Mouse (Mus musculus): ENCODE measurements around the gene Efr3b. TPM values are rescaled to one million over a fixed set of nuclear protein-coding genes. Genes with fewer than 3 reads are reported as not detected.

Efr3b gene
- under 1 TPM; 0.04 to 0.05 TPM for polyA plus RNA-seq (2012; fragmentation: generic; extraction: Trizol)

GRCm38 (mm10) chr12:4038061-4039041 is at the start of gene Efr3b:
Gene Efr3b (minus strand): TSS chr12:4038915.

GRCm38 (mm10) chr12:4082132-4083001 is 43.7 kb upstream of the Efr3b start, which contains the start of gene Dnajc27:
Gene Dnajc27 (plus strand): TSS chr12:4082583.

GRCm38 (mm10) chr12:3954651-3955050 is 84.1 kb downstream of the Efr3b start, which contains the start of gene Pomc:
Gene Pomc (plus strand): TSS chr12:3954951.

Other genes starting within 250 kb of the Efr3b start
- gene Dnmt3a, start 232.9 kb downstream of the Efr3b start, polyA plus RNA-seq (2012; fragmentation: generic; extraction: Trizol) = 1 to 10 TPM in 1 of 2 experiments, under 1 TPM in 1; 0.63 to 7.1 TPM
- not detected for gene Pomc, start 84.0 kb downstream of the Efr3b start, polyA plus RNA-seq (2012; fragmentation: generic; extraction: Trizol)
- gene Dnajc27, start 43.7 kb upstream of the Efr3b start, polyA plus RNA-seq (2012; fragmentation: generic; extraction: Trizol) = 1 to 10 TPM in 1 of 2 experiments, under 1 TPM in 1; 0.33 to 2.7 TPM
- gene Adcy3, start 94.2 kb upstream of the Efr3b start, polyA plus RNA-seq (2012; fragmentation: generic; extraction: Trizol) = 1 to 10 TPM in 1 of 2 experiments, under 1 TPM in 1; 0.09 to 2.2 TPM
- gene Ptrhd1, start 195.1 kb upstream of the Efr3b start, polyA plus RNA-seq (2012; fragmentation: generic; extraction: Trizol) = 1 to 10 TPM; 5.3 to 5.5 TPM
- 1 to 10 TPM; 4.4 to 8.5 TPM for gene Cenpo, start 195.4 kb upstream of the Efr3b start, polyA plus RNA-seq (2012; fragmentation: generic; extraction: Trizol)